Mouse (Mus musculus) erythroblast, embryonic 14.5 days (primary cell): ENCODE data around the gene Btbd2.

Experiments used
- GATA1 ChIP-seq: IDR thresholded peaks from 2 replicates; pipeline ENCODE4 v1.6.1; 2012; ENCODE audit warnings: low read length, inconsistent platforms, mixed read lengths
- TAL1 ChIP-seq: IDR thresholded peaks from 3 replicates; pipeline ENCODE4 v1.6.1; 2012; ENCODE audit warnings: low read length, inconsistent platforms, mixed read lengths

GRCm38 (mm10) chr10:80676198-80676928 is 19.5 kb upstream of the Btbd2 start:
- TF ChIP-seq GATA1 = no peak
- TF ChIP-seq TAL1 = no peak
